11 mouse cellular contexts compared by ENCODE assay signal in genomic region chr17:35812736-35813135, GRCm38 (mm10). TPM values are rescaled to one million over a fixed set of nuclear protein-coding genes. Genes with fewer than 3 reads are reported as not detected.
A peak's percentile ranks its signal among the peaks of the same experiment; 100 is the strongest.
DNase-seq lines count a peak whose midpoint lies in the region; ATAC-seq and TF ChIP-seq lines count a peak whose summit lies in the region.
"Had no signal": no experiment of that assay in that cellular context is flagged by ENCODE, and none has a peak within 500 bp of the region (broad histone marks: within the 10 kb centered on the region; RNA-seq: fewer than 3 reads in every experiment).

No protein-coding gene starts in this region.

- WGBS in forebrain, embryonic 12.5 days, result 81% methylated on average over 6 of the region's 6 CpGs
- WGBS in forebrain, embryonic 11.5 days, result 81% methylated on average over 6 of the region's 6 CpGs
- 68% methylated on average over 6 of the region's 6 CpGs for WGBS in kidney, embryonic 14.5 days

- DNase-seq in forebrain, embryonic 11.5 days (ENCODE audit: low spot score), result no peak
- DNase-seq in kidney, postnatal 14 days, result no peak
- peak; percentile 13 to 61 for DNase-seq in kidney, postnatal 25 days
- no peak for DNase-seq in adrenal gland, adult 8-10 months
- no peak for DNase-seq in left cerebral cortex, postnatal 36 days (ENCODE audit: low spot score in 2 of 2)

- no peak overlapping the region for H3K4me3 ChIP-seq in forebrain, embryonic 12.5 days (replicated peaks)
- H3K4me3 ChIP-seq in forebrain, embryonic 11.5 days (ENCODE audit: low read depth, low read length), result no peak overlapping the region
- H3K4me3 ChIP-seq in kidney, embryonic 14.5 days (ENCODE audit: low read length), result no peak overlapping the region
- H3K4me3 ChIP-seq in C2C12 (ENCODE audit: insufficient read depth, poor library complexity, severe bottlenecking), result no peak overlapping the region
- H3K4me3 ChIP-seq: forebrain, embryonic 10.5 days; liver, embryonic 15.5 days had no signal

- no peaks in the 10 kb centered on the region for H3K9me3 ChIP-seq in forebrain, embryonic 12.5 days
- H3K9me3 ChIP-seq in forebrain, embryonic 11.5 days (ENCODE audit: control insufficient read depth, low read length), result no peaks in the 10 kb centered on the region
- no peaks in the 10 kb centered on the region for H3K9me3 ChIP-seq in kidney, embryonic 14.5 days (ENCODE audit: control insufficient read depth, low read length)
- H3K9me3 ChIP-seq: forebrain, embryonic 10.5 days; liver, embryonic 15.5 days had no signal

- no peak overlapping the region for H3K4me2 ChIP-seq in forebrain, embryonic 12.5 days
- H3K4me2 ChIP-seq in forebrain, embryonic 11.5 days (ENCODE audit: low read depth, low read length, severe bottlenecking), result no peak overlapping the region
- no peak overlapping the region for H3K4me2 ChIP-seq in kidney, embryonic 14.5 days (replicated peaks; ENCODE audit: low read depth, low read length)
- H3K4me2 ChIP-seq: liver, embryonic 15.5 days had no signal

- intact Hi-C loops in left cerebral cortex, postnatal 36 days (cut with DNase I), result no loop called here

- no peaks in the 10 kb centered on the region for H3K79me2 ChIP-seq in C2C12 (ENCODE audit: control insufficient read depth, insufficient read depth)

- no peaks in the 10 kb centered on the region for H3K36me3 ChIP-seq in forebrain, embryonic 12.5 days (replicated peaks)
- H3K36me3 ChIP-seq in forebrain, embryonic 11.5 days (ENCODE audit: control insufficient read depth, insufficient read depth, low read length), result no peaks in the 10 kb centered on the region
- H3K36me3 ChIP-seq in kidney, embryonic 14.5 days (ENCODE audit: control insufficient read depth, insufficient read depth, low read length), result no peaks in the 10 kb centered on the region
- H3K36me3 ChIP-seq in C2C12 (ENCODE audit: control insufficient read depth, insufficient read depth), result no peaks in the 10 kb centered on the region
- H3K36me3 ChIP-seq: forebrain, embryonic 10.5 days; liver, embryonic 15.5 days had no signal

- H3K27ac ChIP-seq in forebrain, embryonic 12.5 days, result peak overlapping the region; percentile 16
- H3K27ac ChIP-seq in forebrain, embryonic 11.5 days (ENCODE audit: low read depth, low read length), result no peak overlapping the region
- peak overlapping the region; percentile 12; the same call in 1 of the 2 replicates for H3K27ac ChIP-seq in kidney, embryonic 14.5 days (ENCODE audit: low read depth, low read length)
- H3K27ac ChIP-seq: liver, embryonic 15.5 days had no signal

- TF ChIP-seq CTCF in C2C12 (IDR thresholded peaks at IDR 0.05; ENCODE audit: control insufficient read depth, insufficient read depth, insufficient read length), result no peak

- ATAC-seq in forebrain, embryonic 12.5 days (ENCODE audit: low FRiP score), result no peak
- no peak for ATAC-seq in forebrain, embryonic 11.5 days (replicated peaks; ENCODE audit: low FRiP score)
- no peak for ATAC-seq in kidney, embryonic 14.5 days (ENCODE audit: low FRiP score, low TSS enrichment)
- ATAC-seq: activated CD4-positive, CD25-positive, alpha-beta regulatory T cell, adult 4 months had no signal

- H3K4me1 ChIP-seq in forebrain, embryonic 12.5 days, result peaks cover 8% of the 10 kb centered on the region
- H3K4me1 ChIP-seq in forebrain, embryonic 11.5 days (replicated peaks; ENCODE audit: control insufficient read depth, insufficient read depth, low read length), result no peaks in the 10 kb centered on the region
- peaks cover 16% of the 10 kb centered on the region for H3K4me1 ChIP-seq in kidney, embryonic 14.5 days (ENCODE audit: control insufficient read depth, insufficient read depth, low read length)

- no peaks in the 10 kb centered on the region; the same call in 1 of the 2 replicates for H3K27me3 ChIP-seq in forebrain, embryonic 12.5 days
- H3K27me3 ChIP-seq in forebrain, embryonic 11.5 days (ENCODE audit: control insufficient read depth, insufficient read depth, low read length), result no peaks in the 10 kb centered on the region
- H3K27me3 ChIP-seq in kidney, embryonic 14.5 days (ENCODE audit: control insufficient read depth, insufficient read depth, low read length), result no peaks in the 10 kb centered on the region
- no peaks in the 10 kb centered on the region for H3K27me3 ChIP-seq in C2C12 (ENCODE audit: control insufficient read depth, insufficient read depth, insufficient read length)
- H3K27me3 ChIP-seq: liver, embryonic 15.5 days had no signal

- no peak overlapping the region for H3K9ac ChIP-seq in forebrain, embryonic 12.5 days
- no peak overlapping the region for H3K9ac ChIP-seq in forebrain, embryonic 11.5 days (ENCODE audit: low read length)
- H3K9ac ChIP-seq in kidney, embryonic 14.5 days (ENCODE audit: low read depth, low read length), result no peak overlapping the region
- H3K9ac ChIP-seq: liver, embryonic 15.5 days had no signal

- no peaks in the 10 kb centered on the region for H3K79me3 ChIP-seq in C2C12 (ENCODE audit: low read depth)

- H3ac ChIP-seq in C2C12 (ENCODE audit: control insufficient read depth, insufficient read length, low read depth), result peak overlapping the region; percentile 39

TF ChIP-seq in C2C12, 6 proteins besides CTCF, POLR2A, EP300 and RAD21:
- no peak for TF ChIP-seq USF1 (IDR thresholded peaks at IDR 0.05; ENCODE audit: low read depth)
- peak; percentile 4 for TF ChIP-seq MAX (IDR thresholded peaks at IDR 0.05)

RNA-seq across cellular contexts. Expression of gene Ier3, which starts 8.7 kb away (rescaled TPM):
- polyA plus RNA-seq in forebrain, embryonic 12.5 days (2016; fragmentation: Nextera tagmentation; extraction: Ambion mirVana), result 4.9 and 5.3 TPM in 2 replicates
- 2.4 and 3.5 TPM in 2 replicates for polyA plus RNA-seq in forebrain, embryonic 11.5 days (2014; fragmentation: Nextera tagmentation; extraction: Ambion mirVana)
- 6.8 and 7.7 TPM in 2 replicates for polyA plus RNA-seq in kidney, embryonic 14.5 days (2014; fragmentation: Nextera tagmentation; extraction: Ambion mirVana)
- 55.2 TPM for polyA plus RNA-seq in C2C12 (2012; fragmentation: generic; extraction: Trizol)
- 10 to 100 TPM in 3 of 4 experiments, 1 to 10 TPM in 1; 8.3 to 19.3 (median 13.7) TPM for total RNA-seq in adrenal gland, adult 8-10 months (2022)
- total RNA-seq in left cerebral cortex, postnatal 36 days (2021), result 10 to 100 TPM; 10.6 to 13.6 TPM

RNA-seq across cellular contexts. Expression of gene Flot1, which starts 10.3 kb away (rescaled TPM):
- 53.7 and 56.0 TPM in 2 replicates for polyA plus RNA-seq in forebrain, embryonic 12.5 days (2016; fragmentation: Nextera tagmentation; extraction: Ambion mirVana)
- polyA plus RNA-seq in forebrain, embryonic 11.5 days (2014; fragmentation: Nextera tagmentation; extraction: Ambion mirVana), result 48.5 and 49.5 TPM in 2 replicates
- 35.9 and 36.1 TPM in 2 replicates for polyA plus RNA-seq in kidney, embryonic 14.5 days (2014; fragmentation: Nextera tagmentation; extraction: Ambion mirVana)
- 57.2 TPM for polyA plus RNA-seq in C2C12 (2012; fragmentation: generic; extraction: Trizol)
- 100 to 1,000 TPM in 2 of 4 experiments, 10 to 100 TPM in 2; 57.2 to 117 (median 94.8) TPM for total RNA-seq in adrenal gland, adult 8-10 months (2022)
- 100 to 1,000 TPM; 146 to 149 TPM for total RNA-seq in left cerebral cortex, postnatal 36 days (2021)

RNA-seq across cellular contexts. Expression of gene Tubb5, which starts 25.4 kb away (rescaled TPM):
- 1,541 and 1,619 TPM in 2 replicates for polyA plus RNA-seq in forebrain, embryonic 12.5 days (2016; fragmentation: Nextera tagmentation; extraction: Ambion mirVana)
- polyA plus RNA-seq in forebrain, embryonic 11.5 days (2014; fragmentation: Nextera tagmentation; extraction: Ambion mirVana), result 1,583 and 1,671 TPM in 2 replicates
- 1,061 and 1,103 TPM in 2 replicates for polyA plus RNA-seq in kidney, embryonic 14.5 days (2014; fragmentation: Nextera tagmentation; extraction: Ambion mirVana)
- 1,881 TPM for polyA plus RNA-seq in C2C12 (2012; fragmentation: generic; extraction: Trizol)
- 100 to 1,000 TPM; 141 to 168 (median 159) TPM for total RNA-seq in adrenal gland, adult 8-10 months (2022)
- total RNA-seq in left cerebral cortex, postnatal 36 days (2021), result 100 to 1,000 TPM; 441 to 478 TPM

RNA-seq across cellular contexts. Expression of gene Mdc1, which starts 28.6 kb away (rescaled TPM):
- polyA plus RNA-seq in forebrain, embryonic 12.5 days (2016; fragmentation: Nextera tagmentation; extraction: Ambion mirVana), result 22.3 and 26.1 TPM in 2 replicates
- 27.2 and 29.2 TPM in 2 replicates for polyA plus RNA-seq in forebrain, embryonic 11.5 days (2014; fragmentation: Nextera tagmentation; extraction: Ambion mirVana)
- 13.1 and 16.5 TPM in 2 replicates for polyA plus RNA-seq in kidney, embryonic 14.5 days (2014; fragmentation: Nextera tagmentation; extraction: Ambion mirVana)
- 16.6 TPM for polyA plus RNA-seq in C2C12 (2012; fragmentation: generic; extraction: Trizol)
- total RNA-seq in adrenal gland, adult 8-10 months (2022), result 10 to 100 TPM; 20.9 to 28.2 (median 24.1) TPM
- 10 to 100 TPM; 16.5 to 16.9 TPM for total RNA-seq in left cerebral cortex, postnatal 36 days (2021)

RNA-seq across cellular contexts. Expression of gene Nrm, which starts 48.4 kb away (rescaled TPM):
- polyA plus RNA-seq in forebrain, embryonic 12.5 days (2016; fragmentation: Nextera tagmentation; extraction: Ambion mirVana), result 56.2 and 60.5 TPM in 2 replicates
- polyA plus RNA-seq in forebrain, embryonic 11.5 days (2014; fragmentation: Nextera tagmentation; extraction: Ambion mirVana), result 65.7 and 68.8 TPM in 2 replicates
- polyA plus RNA-seq in kidney, embryonic 14.5 days (2014; fragmentation: Nextera tagmentation; extraction: Ambion mirVana), result 53.2 and 65.2 TPM in 2 replicates
- polyA plus RNA-seq in C2C12 (2012; fragmentation: generic; extraction: Trizol), result 25.5 TPM
- 1 to 10 TPM; 2.5 to 5.4 (median 5.0) TPM for total RNA-seq in adrenal gland, adult 8-10 months (2022)
- 1 to 10 TPM; 2.3 to 3.1 TPM for total RNA-seq in left cerebral cortex, postnatal 36 days (2021)

Comparison
In these comparisons a context has a peak if more than half of its experiments do, and no peak if none do; other contexts are left out.
1. DNase-seq: peak in kidney, postnatal 25 days (2 of 2); none in forebrain, embryonic 11.5 days (single experiment), kidney, postnatal 14 days (single experiment), adrenal gland, adult 8-10 months (single experiment) and left cerebral cortex, postnatal 36 days (0 of 2).